Mouse (Mus musculus): ENCODE data around the gene Pfkl.
A peak's percentile ranks its signal among the peaks of the same experiment; 100 is the strongest.
"Not testable (repeated sequence)": the region's sequence is repeated elsewhere in the genome, so short reads cannot be mapped to it uniquely, and the experiment has no call there.

Gene Pfkl

DNA sequence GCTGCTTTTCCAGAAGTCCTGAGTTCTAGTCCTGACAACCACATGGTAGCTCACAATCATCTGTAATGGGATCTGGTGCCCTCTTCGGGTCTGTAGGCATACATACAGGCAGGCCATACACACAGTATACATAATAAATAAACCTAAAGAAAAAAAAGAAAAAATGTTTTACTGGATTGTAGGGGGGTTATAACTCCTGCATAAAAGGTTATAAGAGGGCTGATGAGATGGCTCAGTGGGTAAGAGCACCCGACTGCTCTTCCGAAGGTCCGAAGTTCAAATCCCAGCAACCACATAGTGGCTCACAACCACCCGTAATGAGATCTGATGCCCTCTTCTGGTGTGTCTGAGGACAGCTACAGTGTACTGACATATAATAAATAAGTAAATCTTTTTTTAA, 1.2 kb upstream of the Pfkl start:
- not testable (repeated sequence) for DNase-seq

- no peak for DNase-seq
Observed at GRCm38 (mm10) chr10:78010335-78010734, 452 bp upstream of the Pfkl start.

DNA sequence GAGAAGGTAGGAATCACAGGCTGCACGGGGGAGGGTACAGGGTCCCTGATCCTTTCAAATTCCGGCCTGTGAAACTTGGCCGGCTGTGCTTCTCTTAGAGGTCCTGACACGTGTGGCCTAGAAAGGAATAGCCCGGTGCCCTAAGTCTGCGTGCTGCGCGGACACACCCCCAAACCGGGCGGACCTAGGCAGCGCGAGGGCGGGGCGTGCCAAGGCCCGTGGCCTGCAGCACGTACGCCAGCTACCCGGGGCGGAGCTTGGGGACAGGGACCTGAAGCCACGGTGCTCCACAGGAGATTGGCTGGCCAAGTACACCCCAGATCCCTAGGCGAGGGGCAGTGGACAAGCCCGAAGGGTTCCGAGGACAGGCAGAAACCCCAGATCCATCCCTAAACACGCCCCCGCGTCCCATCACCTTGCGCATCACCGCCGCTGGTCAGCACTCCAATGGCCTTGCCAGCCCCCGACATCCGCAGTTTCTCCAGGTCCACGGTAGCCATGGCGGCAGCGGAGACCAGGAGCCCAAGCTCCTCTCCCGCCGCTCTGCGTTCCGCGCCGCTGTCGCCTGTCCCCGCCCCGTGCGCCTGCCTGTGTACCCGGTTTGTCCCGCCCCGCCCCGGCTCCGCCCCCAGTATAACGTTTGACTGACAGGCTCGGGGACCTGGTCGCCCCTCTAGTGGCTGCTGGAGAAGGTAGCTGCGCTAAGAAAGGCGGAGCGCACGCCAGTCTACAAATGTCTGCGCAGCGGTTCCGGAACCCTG, 519 bp downstream of the Pfkl start:
- peak; percentile 97 to 98 for DNase-seq

DNA sequence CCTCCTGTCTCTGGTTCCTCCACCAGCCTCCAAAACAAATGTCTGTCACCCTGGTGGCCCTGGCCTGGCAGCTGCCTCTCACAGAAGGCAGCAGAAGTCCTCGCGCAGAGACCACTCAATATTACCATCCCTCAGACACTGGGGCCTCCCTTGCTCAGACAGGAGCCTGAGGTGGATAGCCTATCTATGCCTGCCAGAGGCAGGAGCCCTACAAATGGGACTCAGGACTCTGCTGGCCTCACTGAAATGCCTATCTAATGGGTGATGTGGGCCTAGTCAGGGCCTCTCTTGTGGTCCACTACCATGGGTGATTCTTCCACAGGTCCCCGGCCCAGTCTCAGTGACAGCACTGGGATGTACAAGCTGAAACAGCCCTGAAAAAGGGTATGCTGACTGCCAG, 1.7 kb downstream of the Pfkl start:
- no peak for DNase-seq

DNA sequence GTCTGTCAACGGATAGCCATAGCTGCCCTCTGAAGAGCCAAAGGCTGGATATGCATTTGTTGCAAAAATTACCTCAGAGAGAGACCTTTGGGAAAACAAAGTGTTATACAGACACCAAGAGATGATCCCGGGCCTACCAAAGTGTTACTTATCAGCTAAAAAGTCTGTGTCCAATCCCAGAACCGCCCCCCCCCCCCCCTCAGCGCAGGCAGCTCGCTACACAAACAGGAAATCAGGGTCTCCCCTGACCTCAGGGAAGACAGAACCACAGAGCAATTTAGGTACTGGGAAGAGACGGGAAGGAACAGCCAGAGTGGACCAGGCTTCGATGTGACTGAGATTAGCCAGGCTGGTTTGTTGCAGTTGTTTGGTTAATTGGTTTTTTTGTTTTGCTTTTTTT, 2.7 kb downstream of the Pfkl start:
- no peak for DNase-seq

GRCm38 (mm10) chr10:78005791-78006438, 4.0 kb downstream of the Pfkl start:
- no peak for DNase-seq

GRCm38 (mm10) chr10:78004479-78005100, 5.3 kb downstream of the Pfkl start:
- no peak for DNase-seq

DNA sequence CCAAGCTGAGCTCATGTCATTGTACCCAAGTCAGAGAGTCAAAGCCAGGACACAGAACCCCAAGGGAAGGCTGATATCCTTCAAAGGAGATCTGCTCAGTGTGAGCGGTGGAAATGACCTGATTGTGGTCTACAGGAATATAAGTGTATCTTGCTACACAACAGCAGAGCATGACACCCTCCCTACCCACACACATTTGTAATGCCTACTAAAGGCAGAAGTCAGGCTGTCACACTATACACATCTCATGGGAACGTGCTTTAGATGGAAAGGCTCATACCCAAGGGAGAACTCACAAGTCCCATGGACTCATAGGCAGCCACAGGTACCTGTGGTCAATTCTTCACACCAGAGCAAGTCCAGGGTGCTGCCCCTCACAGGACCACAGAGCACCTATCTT, 7.6 kb downstream of the Pfkl start:
- no peak for DNase-seq

DNA sequence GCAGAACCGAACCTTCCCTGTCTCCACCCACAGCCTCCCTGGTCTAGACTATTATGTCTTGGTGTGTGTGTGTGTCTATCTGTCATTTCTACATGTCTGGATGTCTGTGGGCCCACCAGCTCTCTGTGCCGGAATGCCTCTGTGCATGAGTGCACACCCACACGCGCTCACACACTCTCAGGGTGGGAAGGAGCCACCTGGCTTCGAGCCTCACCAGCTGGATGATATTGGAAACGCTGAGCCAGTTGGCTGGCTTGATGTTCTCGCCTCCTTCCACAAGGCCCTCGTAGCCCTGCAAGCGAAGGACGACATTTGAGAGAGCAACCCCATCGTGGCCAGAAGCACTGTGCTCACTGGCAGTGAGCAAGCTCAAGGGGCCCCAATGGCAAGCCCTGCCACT, 8.1 kb downstream of the Pfkl start:
- DNase-seq, result peak; percentile 81 to 84

GRCm38 (mm10) chr10:78000200-78000599, 9.7 kb downstream of the Pfkl start:
- DNase-seq, result peak; percentile 51 to 62

DNA sequence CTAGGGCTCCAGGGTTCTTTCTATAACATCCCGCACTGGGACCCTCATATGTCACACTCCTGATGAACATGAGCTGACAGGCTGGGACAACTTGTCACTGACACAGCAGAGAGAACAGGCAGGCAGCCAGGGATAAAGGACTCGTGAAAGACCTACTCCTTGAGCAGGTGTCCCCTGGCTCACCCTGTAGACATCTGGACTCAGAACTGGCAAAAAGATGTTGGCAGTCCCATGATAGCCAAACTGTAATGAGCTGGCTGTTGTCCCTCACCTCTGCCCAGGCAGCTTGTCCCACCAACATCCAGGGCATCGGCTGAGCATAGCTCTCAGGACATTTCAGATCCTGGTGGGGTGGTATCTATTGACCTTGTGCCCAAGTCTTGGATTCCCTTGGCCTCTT, 14.2 kb downstream of the Pfkl start:
- no peak for DNase-seq

- no peak for DNase-seq
Observed at GRCm38 (mm10) chr10:77985775-77986174, 24.1 kb downstream of the Pfkl start.

DNA sequence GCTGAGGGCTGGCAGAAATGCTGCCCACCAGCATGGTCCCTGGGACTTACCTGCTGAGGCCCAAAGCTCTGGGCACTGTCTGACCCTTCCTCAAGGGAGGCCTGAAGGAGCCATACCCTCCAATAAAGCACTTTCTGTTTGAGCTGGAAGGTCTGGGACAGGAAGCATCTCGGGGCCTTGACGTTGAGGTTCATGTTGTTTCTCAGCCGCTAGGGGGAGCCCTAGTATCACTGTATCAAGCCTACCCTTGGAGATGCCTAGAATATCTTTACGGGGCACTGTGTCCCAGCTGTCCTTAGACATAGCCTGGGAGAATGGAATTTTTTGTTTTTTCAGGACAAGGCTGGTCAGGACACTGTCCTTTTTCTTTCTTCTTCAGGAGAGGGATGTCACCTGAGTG, 25.2 kb downstream of the Pfkl start:
- peak; percentile 87 to 91 for DNase-seq

DNA sequence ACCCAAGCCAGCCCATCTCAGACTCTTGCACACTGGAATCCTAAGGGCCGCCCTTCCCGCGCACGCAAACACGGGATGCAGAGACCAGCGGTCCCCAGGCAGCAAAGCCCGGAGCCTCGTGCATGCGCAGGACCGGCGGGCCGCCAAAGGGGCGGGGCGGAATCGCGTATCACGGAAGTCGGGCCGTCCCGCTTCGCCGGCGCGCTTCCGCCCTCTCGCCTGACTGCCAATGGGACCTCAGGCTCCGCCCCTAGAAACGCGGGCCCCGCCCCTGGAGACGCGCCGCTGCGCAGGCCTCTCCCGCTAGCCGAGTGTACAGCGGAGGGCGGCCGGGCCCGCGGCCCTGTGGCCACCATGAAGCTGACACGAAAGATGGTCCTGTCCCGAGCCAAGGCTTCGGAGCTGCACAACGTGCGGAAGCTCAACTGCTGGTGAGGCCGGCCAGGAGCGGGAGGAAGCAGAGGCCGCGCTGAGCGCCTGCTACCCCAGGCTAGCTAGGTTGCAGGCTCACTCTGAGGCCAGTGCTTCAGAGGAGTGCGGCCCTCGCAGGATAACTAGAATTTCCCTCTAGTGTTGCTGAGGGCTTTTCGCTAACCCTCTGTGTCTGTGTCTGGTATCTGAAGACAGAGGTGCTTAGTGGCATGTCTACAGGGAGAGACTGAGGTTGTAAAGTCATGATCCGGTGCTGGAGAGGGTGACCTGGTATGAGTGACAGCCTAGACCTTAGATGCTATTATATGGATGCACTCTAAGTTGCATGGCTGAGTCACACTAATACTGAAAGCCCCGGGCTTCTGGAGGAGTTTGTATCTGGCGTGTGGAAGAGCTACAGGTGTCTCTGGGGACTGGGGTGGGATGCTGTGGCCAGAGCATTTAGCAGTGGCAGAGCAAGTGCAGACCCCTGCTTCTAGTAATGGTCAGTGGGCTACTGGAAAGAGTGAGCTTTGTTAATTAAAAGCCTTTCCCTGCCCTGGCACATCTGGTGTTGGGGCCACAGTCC, 31.2 kb downstream of the Pfkl start, which contains the start of gene 1810043G02Rik:
Gene 1810043G02Rik, plus strand, starts transcription at position 174 of the 1,000 bp plus-strand sequence.
- DNase-seq, result peak; percentile 100

GRCm38 (mm10) chr10:77976458-77977150, 33.3 kb downstream of the Pfkl start:
- peak; percentile 67 to 72 for DNase-seq

DNA sequence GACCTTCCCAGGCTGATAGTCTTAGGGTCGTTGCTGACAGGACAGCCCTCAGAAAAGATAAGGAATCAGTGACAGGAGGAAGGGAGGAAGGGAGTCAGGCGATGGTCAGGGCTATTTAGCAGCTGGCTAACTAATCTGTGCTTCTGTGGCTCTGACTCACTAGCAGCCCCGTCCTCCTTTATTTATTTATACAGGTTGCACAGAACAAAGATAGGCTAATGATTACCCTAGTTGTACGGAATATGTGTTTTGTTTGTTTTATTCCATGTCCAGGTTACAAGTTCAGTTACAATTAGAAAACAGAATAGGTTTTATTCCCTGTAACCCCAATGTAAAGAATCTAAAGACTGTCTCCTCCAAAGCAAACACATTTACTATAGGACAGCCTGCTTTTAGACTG, 34.2 kb downstream of the Pfkl start:
- DNase-seq, result no peak

GRCm38 (mm10) chr10:77974811-77975210, 35.1 kb downstream of the Pfkl start:
- peak in 1 of 2 experiments; percentile 42 for DNase-seq

GRCm38 (mm10) chr10:77974323-77974722, 35.6 kb downstream of the Pfkl start:
- no peak for DNase-seq

- DNase-seq, result peak in 1 of 2 experiments; percentile 36
Observed at GRCm38 (mm10) chr10:77971709-77972553, 38.0 kb downstream of the Pfkl start.

GRCm38 (mm10) chr10:77971191-77971590, 38.7 kb downstream of the Pfkl start:
- DNase-seq, result no peak

DNA sequence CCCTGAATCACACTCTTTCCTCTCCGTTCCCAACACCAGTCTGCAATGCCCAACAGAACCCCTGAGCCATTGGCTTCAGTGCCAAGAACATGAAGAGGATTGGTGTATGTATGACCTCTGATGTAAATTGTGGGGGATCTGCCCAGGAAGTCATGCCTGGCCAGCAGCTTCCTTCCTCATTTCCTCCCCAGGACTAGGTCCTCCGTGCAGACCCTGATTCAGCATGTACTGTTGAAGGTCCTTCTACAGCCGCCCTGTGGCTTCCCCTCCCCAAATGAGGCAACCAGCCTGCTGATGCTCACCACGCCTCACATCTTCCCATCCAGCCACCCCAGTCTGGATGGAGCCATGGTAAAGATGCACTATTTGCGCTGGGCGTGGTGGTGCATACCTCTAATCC, 39.4 kb downstream of the Pfkl start, which contains the start of gene Trpm2:
Gene Trpm2, minus strand, starts transcription at position 83 of the 400 bp plus-strand sequence.
- no peak for DNase-seq

All from cerebellum, postnatal 10 days (tissue).